Mouse (Mus musculus): ENCODE measurements around the gene Bhlhe41.

- no peak for TF ChIP-seq CTCF (IDR thresholded peaks at IDR 0.05; ENCODE audit: control insufficient read depth, insufficient read depth, insufficient read length)
- no peak for TF ChIP-seq MAX (IDR thresholded peaks at IDR 0.05)
- no peak for TF ChIP-seq MYOD1 (IDR thresholded peaks at IDR 0.05; ENCODE audit: control insufficient read depth, insufficient read length, low read depth)
- TF ChIP-seq USF1 (IDR thresholded peaks at IDR 0.05; ENCODE audit: low read depth), result no peak
- no peak for TF ChIP-seq MYOG (IDR thresholded peaks at IDR 0.05; ENCODE audit: control insufficient read depth, extremely low read depth, insufficient read length)
- TF ChIP-seq FOSL1 (IDR thresholded peaks at IDR 0.05; ENCODE audit: insufficient read depth, low read length, poor library complexity, severe bottlenecking), result no peak
- no peak for TF ChIP-seq CEBPB (IDR thresholded peaks at IDR 0.05; ENCODE audit: low read depth)
These were observed 1.8 kb upstream of the Bhlhe41 start for GRCm38 (mm10) chr6:145867111-145867510.
